Mouse (Mus musculus) neural tube, embryonic 10.5 days (tissue): ENCODE data around the gene Mtr.

Experiments used
- DNase-seq: peaks from one replicate; pipeline ENCODE4 v3.0.0-alpha.2; 2017; ENCODE audit warnings: low spot score; ENCODE audit errors: extremely low spot score

Gene Mtr

DNA sequence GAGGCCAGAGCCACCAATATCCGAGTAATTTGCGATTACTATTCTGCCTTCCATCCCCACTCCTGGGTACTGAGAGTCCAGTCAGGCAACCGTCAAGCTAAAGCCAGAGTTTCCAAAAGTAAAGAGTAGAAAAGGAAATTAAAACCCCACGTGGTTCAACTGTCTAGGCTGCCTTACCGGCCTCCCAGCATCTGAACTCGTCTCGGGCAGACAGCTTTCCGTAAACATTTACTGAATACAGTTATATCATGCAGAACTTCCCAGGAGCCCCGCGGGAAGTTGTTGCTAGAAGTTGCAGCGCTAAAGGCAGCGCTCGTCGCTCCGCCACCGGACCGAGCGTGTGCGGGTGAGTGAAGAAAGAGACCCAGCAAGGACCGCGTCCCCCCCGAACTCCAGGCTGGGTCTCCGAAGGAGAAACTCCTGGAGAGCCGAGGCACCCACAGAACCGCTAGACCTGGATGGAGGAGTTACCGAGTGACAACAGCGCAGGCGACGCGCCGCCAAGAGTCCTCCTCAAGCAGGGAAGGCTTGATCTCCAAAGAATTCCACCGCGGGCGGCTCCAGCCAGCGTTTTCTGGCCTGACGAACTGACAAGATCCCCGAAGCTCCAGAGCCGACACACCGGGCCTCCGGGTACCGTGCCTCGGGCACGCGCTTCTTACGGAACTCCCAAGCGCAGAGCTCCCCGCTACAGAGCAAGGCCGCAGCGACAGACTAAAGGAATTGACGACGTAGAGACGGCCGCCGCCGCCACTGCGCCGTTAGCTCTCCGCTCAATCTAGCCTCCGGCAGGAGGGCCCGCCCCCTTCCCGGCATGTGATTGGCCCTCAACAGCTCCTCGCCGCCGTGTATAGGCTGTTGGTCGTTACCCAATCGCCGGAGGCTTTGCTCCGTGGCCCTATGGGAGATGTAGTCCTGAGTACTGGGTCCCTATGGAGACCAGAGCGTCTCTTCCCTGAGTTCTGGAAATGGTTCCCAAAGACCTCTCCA, at the start of gene Mtr:
Gene Mtr (minus strand): TSS at position 723 of the 990 bp plus-strand sequence.
- peak; percentile 89 for DNase-seq

DNA sequence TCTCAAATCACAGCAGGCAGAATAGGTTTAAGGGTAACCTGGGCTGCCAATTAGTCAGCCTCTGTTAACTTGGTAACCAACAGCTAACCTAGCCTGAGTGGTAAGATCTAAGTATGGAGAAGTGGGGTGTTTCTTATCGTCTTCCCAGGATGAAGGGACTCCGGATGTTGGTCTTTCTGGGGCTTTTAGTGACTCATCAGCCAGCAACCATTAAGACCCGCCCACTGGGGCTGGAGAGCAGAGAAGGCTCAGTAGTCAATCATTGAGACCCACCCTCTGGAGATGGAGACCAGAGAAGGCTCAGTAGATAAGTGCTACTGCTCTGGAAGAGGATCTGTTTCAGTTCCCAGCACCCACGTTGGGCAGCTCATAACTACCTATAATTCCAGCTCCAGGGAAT, 49.4 kb upstream of the Mtr start:
- DNase-seq = no peak

DNA sequence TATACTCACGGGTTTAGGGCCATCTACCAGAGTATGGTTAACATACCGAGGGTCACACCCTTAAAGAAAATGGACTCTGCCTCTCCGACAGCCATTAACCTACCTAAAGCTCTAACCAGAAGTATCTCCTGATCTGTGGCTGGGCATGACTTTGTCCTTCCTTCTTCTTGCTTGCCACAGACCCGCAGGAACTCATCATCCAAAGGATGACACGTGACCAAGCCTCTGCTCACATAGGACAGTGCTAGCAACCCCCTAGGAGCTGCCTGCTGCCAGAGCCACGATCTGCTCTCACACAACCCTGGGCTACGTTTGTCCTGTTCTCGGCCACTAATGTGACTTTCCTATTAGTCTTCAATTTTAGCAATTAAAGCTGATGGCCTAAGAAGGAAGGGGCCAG, 47.6 kb upstream of the Mtr start:
- DNase-seq = no peak

DNA sequence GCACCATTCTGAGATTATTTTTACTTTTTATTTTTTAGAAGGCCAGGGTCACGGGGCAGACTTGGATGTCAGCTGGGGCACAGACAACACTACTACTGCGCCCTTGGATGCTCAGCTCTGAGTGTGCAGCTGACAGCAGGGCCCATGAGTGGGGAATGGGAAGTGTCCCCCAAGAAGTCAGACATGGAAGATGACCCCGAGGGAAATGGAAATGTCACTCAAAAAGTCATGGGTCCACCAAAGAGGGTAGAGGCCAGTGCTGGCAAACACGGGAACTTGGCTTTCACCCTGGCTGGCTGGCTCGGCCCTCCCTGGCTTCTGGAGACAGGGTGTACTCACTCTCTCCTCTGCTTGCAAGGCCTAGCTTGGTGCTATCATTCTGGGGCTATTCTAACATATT, 47.1 kb upstream of the Mtr start:
- no peak for DNase-seq

DNA sequence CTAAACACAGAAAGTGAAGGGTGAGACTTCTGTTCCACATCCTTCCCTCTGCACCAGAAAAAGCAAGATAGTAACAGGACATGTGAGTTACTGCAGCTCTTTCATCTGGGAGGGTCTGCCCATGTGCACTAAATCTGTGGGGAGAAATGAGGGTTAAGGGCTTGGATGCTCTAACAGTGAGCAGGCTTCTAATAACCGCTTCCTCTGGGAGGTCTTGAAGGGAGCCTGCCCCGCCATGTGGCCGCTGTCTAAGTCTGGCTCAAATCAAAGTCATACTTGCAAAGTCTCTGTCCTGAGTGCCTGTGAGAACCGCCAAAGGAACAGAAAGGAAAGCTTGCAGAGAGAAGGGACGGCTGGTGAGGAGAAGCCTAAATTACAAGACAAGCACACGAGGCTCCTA, 39.9 kb upstream of the Mtr start:
- DNase-seq = no peak

DNA sequence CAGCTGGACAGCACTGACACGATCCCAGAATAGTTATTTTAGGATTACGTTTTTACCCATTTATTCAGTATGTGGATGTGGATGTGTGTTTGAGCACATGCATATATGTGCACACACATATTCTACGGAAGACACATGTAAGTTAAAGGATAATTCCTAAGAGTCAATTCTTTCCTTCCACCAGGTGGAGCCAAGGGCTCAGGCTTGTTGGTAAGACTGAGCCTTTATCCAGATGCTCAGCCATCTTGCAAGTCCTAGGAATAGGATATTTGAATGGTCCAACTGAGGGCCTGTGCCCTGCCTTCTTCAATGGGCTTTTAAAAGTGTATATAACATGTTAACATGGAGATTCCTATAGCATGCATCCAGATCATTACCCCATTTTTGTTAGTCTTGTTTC, 38.8 kb upstream of the Mtr start:
- DNase-seq = no peak

DNA sequence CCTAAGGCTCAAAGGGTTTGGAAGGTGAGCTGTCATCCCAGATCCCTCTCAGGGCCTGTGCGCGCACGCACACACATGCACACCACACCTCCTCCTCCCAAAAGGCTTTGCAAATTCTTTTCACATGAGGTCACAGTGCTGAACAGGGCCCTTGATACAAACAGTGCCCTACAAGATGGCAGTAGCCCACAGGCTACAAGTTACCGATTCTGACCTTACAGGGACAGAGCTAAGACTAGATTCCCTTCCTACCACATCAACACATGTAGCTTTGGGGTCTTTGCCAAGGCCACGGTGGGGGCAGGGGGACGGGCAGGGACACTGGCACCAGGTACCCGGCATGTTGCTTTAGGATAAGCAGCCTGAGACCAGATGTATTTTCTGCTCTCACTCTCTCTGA, 35.9 kb upstream of the Mtr start:
- no peak for DNase-seq

DNA sequence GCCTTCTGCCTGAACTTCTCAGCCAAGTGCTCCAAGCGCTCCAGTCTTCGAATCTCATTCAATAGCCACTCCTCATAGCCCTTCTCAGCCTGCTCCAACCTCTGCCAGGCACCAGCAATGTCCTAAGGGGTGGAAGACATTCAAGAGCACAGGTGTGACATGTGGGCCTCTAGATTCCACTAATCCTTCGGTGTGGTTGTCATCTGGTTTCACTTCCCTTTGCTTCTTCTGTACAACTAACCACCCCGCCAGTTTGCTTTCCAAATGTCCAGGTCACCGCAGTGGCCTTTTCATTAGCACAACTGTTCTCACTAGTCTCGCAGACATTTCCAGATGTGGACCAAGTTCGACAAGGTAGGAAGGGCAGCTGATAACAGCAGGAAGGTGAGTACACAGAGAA, 32.8 kb upstream of the Mtr start:
- DNase-seq = no peak

DNA sequence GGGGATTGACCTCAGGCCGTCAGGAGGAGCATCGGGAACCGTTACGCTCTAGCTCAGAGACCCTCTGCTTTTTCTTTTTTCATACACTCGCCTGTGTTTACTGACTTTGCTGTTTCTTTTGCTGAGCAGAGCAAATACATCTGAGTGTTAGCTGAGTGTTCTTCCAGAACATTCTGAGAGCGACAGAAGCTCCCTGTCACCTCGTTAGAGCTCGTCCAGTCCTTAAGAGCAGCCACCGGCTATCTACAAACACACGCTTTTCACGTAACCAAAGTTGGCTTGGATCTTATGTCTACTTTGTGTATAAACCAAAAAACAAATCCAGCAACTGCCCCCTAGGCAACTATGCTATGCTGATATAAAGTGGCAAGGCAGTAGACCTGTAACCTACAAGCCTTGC, 26.6 kb upstream of the Mtr start:
- DNase-seq = no peak

DNA sequence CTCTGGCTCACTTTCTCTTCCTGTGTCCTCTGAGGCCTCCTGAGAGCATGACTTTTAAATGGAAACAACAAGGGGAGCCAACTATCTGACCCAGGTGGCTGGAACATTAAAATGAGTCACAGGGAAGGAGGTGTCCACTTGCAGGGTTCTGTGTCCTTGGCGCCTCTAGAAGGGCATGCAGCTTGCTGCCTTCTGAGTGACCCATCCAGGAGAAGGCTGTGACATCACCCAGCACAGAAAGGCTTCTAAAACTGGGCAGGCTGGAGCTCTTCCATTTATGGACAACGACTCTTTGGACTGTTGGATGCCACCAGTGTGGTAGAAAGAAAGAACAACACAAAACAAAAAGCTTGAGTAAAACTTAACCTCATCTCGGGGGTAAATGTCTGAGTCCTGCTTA, 25.9 kb upstream of the Mtr start:
- no peak for DNase-seq

DNA sequence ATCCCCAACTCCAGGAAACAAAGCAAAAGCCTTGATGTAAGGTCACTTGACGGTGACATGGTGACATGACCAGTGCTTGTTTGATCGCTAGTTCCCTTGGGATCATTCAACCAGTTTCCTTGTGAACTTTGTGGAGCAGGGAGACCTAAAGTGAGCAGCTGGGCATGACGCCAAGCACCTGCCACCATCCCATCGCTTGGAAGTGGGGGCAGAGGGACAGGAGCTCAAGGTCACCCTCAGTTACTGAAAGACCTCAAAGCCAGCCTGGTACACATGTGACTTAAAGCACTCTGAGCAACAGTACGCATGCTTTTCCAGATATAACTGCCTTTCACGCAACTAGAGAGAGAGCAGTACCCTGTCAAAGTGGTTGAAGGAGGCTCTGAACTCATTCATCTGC, 16.8 kb upstream of the Mtr start:
- DNase-seq = no peak

DNA sequence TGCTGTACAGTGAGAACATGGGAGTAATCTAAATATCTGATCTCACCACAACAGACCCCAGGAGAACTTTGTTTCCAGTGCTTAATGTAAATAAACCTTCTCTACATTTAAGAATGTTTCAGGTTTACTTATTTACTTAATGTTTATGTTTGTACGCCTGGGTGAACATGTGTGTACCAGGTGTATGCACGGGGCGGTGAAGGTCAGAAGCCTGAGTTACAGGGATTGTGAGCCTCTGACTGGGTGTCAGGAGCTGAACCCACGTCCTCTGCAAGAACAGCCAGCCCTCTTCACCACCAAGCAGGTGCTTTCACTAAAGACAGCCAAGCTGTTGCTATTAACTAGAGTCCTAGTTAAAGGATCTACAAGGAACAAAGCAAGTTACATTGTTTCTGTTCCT, 16.3 kb upstream of the Mtr start:
- no peak for DNase-seq

DNA sequence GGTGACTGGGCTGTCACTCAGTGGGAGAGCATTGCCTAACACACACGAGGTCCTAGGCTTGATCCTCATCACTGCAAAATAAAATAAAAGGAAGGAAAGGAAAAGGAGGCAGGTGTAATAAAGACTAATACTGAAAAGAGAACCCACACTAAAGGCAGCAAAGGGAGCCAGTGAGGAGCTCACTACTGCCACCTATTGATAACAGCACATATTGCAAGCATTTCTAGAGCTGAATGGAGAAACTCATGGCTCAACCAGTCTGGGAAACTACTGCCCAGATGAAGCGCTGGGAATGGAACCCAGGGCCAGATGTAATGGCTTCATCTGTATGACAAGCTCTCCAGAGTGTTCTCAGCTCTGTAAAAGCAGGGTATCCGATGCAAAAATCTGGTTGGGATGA, 15.0 kb upstream of the Mtr start:
- DNase-seq = no peak

DNA sequence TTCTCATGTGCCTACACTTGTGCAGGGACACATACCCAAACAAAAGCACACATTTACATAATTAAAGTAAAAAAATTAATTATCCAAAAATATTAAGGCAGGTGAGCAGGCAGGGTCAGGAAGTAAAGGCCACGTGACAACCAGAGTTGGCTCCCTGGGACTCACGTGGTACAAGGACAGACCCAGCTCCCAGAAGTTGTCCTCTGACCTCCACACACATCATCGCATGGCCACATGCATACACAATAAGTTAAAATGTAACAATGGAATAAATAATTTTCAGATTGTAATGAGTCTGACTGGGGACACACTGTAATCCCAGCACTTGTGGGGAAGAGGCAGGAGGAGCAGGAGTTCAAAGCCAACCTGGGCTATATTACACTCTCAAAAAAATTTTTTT, 10.1 kb upstream of the Mtr start:
- DNase-seq = no peak

DNA sequence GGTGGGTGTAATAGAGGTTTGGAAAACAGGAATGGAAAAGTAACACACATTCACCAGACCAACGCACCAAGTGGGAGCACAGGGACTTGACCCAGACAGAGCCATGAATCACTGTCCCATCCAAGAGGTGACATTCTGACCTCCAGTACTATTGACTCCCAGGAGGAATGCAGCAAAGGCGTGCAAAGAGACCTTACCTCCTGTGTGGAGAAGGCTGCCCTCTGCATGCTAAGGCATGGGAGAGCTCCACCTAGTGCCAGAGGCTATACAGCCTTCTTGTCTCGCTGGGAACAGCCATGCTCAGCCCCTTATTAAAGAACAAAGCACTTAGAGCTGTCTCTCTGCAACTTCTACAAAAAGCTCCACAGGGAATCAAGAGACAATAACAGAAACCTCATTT, 9.2 kb upstream of the Mtr start:
- DNase-seq = no peak

DNA sequence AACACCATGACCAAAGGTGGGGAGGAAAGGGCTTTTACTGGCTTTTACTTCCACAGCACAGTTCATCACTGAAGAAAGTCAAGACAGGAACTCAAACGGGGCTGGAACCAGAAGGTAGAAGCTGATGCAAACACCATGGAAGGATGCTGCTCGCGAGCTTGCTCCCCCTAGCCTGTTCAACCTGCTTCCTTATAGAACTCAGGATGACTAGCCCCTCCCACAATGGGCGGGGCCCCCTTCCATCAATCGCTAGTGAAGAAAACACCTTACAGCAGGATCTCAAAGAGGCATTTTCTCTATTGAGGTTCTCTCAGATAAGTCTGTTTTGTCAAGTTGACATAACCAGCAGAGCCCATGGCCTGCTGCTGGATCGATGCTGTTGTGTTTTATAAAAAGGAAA, 6.1 kb upstream of the Mtr start:
- no peak for DNase-seq

DNA sequence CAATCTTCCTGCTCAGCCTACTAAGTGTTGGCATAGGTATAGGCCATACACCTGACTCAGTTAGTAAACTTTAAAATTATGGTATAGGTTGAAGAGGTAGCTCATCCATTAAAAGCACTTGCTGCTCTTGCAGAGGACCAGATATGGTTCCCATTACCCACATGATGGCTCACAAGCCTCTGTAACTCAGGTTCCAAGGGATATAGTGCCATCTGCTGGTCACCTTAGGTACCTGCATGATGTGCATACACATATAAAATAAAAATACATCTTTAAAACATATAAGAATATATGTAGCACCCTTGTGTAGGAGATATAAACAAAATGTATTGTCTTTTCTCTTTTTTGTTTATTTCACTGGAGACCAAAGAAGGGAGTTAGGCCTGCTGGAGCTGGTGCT, 3.6 kb upstream of the Mtr start:
- DNase-seq = no peak

DNA sequence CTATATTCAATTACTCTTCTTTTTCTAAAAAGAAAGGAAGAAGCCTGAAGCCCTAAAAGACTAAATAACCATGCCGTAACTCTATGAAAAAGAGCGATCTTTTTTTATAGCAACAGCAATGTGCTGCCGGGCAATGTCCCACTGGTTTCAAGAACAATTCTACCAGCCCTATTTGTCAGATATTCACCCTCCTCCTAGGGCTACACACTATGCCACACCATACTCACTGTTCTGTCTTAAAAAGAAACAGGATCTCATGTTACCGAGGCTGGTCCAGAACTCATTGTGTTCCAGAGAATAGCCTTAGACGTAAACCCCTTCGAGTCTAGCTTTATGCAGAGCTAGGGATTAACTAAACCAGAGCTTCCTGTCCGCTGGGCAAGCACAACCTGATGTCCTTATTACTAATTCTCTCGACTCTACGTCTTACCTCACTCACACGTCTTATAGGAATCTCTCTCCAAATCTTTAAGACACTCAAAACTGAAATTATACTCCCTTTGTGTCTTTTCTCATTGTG, 982 bp downstream of the Mtr start:
- DNase-seq = no peak

DNA sequence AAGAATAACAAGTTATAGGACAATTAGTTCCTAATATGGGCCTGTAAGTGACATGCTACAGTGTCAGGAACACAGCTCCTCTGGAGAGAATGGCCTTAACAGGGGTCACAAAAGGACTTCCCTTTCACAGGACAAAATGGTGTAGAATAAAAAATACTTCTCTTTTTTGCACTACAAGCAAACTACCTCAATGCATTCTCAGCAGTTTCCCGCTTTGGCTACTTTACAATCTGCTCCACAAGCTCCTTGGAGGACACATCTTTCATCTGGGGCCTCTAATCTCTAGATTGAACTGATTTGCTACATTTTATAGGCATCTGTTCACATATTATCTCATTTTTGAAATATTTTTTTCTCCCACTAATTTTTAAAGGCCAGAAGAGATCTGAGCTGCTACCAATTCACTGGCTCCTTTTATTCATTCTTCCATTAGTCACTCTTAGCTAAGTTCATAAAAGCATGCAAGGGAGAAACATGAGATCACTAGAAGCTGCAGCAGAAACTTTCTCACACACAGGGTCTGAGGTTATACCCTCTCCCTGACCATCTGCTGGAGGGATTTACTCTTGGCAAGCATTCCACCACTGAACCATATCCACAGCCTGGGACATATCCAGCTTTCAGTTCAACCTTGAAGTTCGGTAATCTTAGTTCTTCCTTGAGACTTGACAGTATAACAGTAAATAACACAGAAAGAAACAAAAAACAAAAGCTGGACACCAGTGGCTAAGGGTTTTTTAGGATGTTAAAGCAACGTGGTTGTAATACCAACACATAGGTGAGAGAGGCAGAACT, 1.8 kb downstream of the Mtr start:
- DNase-seq = no peak

DNA sequence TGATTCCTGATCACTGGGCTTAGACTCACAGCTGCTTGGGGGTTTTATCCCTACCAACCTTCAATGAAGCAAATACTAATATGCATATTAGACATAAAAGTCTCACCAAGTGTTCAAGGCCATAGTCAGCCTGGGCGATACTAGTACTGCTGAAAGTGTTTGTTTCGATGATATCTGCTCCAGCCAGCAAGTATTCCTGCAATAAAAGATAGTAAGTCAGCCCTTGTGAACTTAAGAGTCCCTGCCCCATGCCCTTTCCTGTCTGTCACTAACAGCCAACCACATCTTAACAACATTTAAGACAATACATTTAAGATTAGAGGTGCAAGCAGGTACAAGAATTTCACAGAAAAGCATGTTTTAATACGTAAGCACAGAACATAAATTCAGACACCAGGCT, 7.4 kb downstream of the Mtr start:
- no peak for DNase-seq

DNA sequence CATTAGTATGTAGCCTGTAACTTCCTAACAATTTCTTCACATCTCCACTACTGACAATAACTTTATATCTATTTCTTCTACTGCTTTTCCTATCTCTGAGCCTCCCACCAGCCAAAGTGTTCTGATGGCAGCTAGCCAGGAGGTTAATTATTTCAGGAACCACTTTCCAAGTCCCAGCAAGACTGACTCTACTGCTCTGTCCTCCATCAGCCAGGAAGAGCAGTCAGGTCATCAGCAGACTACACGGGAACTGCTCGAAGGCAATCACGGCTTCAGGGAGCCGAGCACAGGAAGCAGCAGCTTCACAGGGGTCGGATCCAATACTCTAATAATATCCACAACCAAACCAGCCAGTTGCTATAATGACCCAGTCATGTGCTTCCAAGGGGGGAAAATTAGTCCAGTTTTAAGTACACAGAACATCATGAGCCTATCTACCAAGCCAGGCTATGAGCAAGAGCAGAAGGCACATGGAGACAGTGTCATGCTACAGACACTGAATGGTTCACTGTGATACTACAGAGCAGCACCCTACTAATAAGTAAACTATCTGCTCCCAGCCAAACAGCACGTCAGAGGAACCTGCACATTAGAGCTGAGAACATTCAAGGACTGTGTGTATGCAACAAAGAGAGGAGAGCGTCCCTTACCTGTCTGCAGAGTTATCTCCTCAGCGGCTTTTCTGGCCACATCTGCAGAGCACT, 8.6 kb downstream of the Mtr start:
- DNase-seq = no peak

DNA sequence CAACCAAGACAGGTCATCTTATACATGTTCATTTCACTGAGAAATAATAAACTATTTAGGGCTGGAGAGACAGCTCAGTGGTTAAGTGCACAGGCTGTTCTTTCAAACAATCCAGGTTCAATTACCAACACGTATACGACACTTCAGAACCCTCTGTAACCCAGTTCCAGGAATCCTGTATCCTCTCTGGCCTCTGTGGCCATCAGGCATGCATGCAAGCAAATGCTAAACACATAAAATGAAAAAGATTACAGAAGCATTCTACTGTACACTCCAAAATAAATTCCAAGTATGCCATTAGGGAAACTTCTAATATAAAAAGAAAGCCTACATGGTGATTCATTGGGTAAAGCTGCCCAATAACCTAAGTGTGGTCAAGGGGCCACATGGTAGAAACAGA, 12.0 kb downstream of the Mtr start:
- DNase-seq = no peak
